Mouse (Mus musculus) lung, embryonic 15.5 days (tissue): ENCODE measurements around the gene Arl15. TPM values are rescaled to one million over a fixed set of nuclear protein-coding genes. Genes with fewer than 3 reads are reported as not detected.

Experiments
- ATAC-seq: fragments of 200-750 bp; cut with Nextera tagmentation; 2 replicates; pipeline ENCODE4 v1.8.0; 2017; ENCODE audit warnings: moderate number of reproducible peaks, borderline replicate concordance; ENCODE audit not compliant: low FRiP score, low TSS enrichment; ENCODE audit errors: extremely low read depth
- H3K27ac ChIP-seq: fragments of 300-500 bp; sonication (generic); 2 replicates; pipeline ENCODE4 v1.5.1; 2015; ENCODE audit warnings: moderate library complexity, mild to moderate bottlenecking, inconsistent platforms
- H3K27me3 ChIP-seq: fragments of 300-500 bp; sonication (generic); 2 replicates; pipeline ENCODE4 v1.6.1; 2015; ENCODE audit warnings: inconsistent platforms
- H3K36me3 ChIP-seq: fragments of 300-500 bp; sonication (generic); 2 replicates; pipeline ENCODE4 v1.6.1; 2015; ENCODE audit warnings: inconsistent platforms
- H3K4me1 ChIP-seq: fragments of 300-500 bp; sonication (generic); 2 replicates; pipeline ENCODE4 v1.6.1; 2015; ENCODE audit warnings: inconsistent platforms
- H3K4me2 ChIP-seq: fragments of 300-500 bp; sonication (generic); 2 replicates; pipeline ENCODE4 v1.6.1; 2015; ENCODE audit warnings: inconsistent platforms, mild to moderate bottlenecking, moderate library complexity
- H3K4me3 ChIP-seq: fragments of 300-500 bp; sonication (generic); 2 replicates; pipeline ENCODE4 v1.5.1; 2015; ENCODE audit warnings: mild to moderate bottlenecking, inconsistent platforms
- H3K9ac ChIP-seq: fragments of 300-500 bp; sonication (generic); 2 replicates; pipeline ENCODE4 v1.6.1; 2015; ENCODE audit warnings: inconsistent platforms
- H3K9me3 ChIP-seq: fragments of 300-500 bp; sonication (generic); 2 replicates; pipeline ENCODE4 v1.6.1; 2016; ENCODE audit warnings: inconsistent platforms
- WGBS: fragments of 180-500 bp; shearing (Covaris S2); methylation state at CpG from one replicate; pipeline ENCODE4 v1.1.7; 2015; 5-methylcytosine and 5-hydroxymethylcytosine counted together
- polyA plus RNA-seq: library from polyadenylated mRNA; unstranded; fragments of >200 nt; fragmentation: Nextera tagmentation; extraction: Ambion mirVana; gene quantifications from 2 replicates; pipeline ENCODE4 v1.2.1, GENCODE M21; 2015

Arl15 gene
- polyA plus RNA-seq, 1 experiment from 2014 or later = 10.6 TPM

- Histone ChIP-seq H3K36me3 (no peaks in the 10 kb centered on the region), H3K27ac (no peak overlapping the region), H3K27me3 (no peaks in the 10 kb centered on the region), H3K4me3 (no peak overlapping the region), H3K9me3 (no peaks in the 10 kb centered on the region), H3K4me2 (no peak overlapping the region), H3K4me1 (0 out of 2 replicates have a peak, but pooled peaks cover 3% of the 10 kb centered on the region), H3K9ac (no peak overlapping the region)
- 91% methylated on average over 6 of the region's 6 CpGs for WGBS
- no peak for ATAC-seq
These were observed 395.1 kb downstream of the Arl15 start for GRCm38 (mm10) chr13:114189441-114189840.

- Histone ChIP-seq H3K4me2 (no peak overlapping the region), H3K4me1 (0 out of 2 replicates have a peak, but pooled peaks cover 3% of the 10 kb centered on the region), H3K27me3 (no peaks in the 10 kb centered on the region), H3K9ac (no peak overlapping the region), H3K9me3 (no peaks in the 10 kb centered on the region), H3K36me3 (no peaks in the 10 kb centered on the region), H3K27ac (no peak overlapping the region), H3K4me3 (no peak overlapping the region)
- WGBS = 74% methylated on average over 10 of the region's 10 CpGs
- no peak for ATAC-seq
These were observed 396.6 kb downstream of the Arl15 start for GRCm38 (mm10) chr13:114190898-114191297.

GRCm38 (mm10) chr13:114198252-114198799 lies 404.0 kb downstream of the Arl15 start:
- WGBS = 84% methylated on average over 10 of the region's 10 CpGs
- Histone ChIP-seq H3K9me3 (no peaks in the 10 kb centered on the region), H3K27ac (no peak overlapping the region), H3K27me3 (no peaks in the 10 kb centered on the region), H3K4me2 (no peak overlapping the region), H3K9ac (no peak overlapping the region), H3K4me3 (no peak overlapping the region), H3K4me1 (no peaks in the 10 kb centered on the region), H3K36me3 (no peaks in the 10 kb centered on the region)
- ATAC-seq = no peak

- H3K4me3 ChIP-seq = no peak overlapping the region
- H3K4me1 ChIP-seq = no peaks in the 10 kb centered on the region
- H3K4me2 ChIP-seq = no peak overlapping the region
- no peak for ATAC-seq
- H3K36me3 ChIP-seq = no peaks in the 10 kb centered on the region
- H3K9ac ChIP-seq = no peak overlapping the region
- H3K27me3 ChIP-seq = no peaks in the 10 kb centered on the region
- WGBS = 87% methylated on average over 6 of the region's 6 CpGs
- no peaks in the 10 kb centered on the region for H3K9me3 ChIP-seq
- no peak overlapping the region for H3K27ac ChIP-seq
These were observed 405.4 kb downstream of the Arl15 start for GRCm38 (mm10) chr13:114199746-114200145.

GRCm38 (mm10) chr13:114200545-114200944 lies 406.2 kb downstream of the Arl15 start:
- 71% methylated on average over 7 of the region's 7 CpGs for WGBS
- Histone ChIP-seq H3K4me1 (no peaks in the 10 kb centered on the region), H3K4me3 (no peak overlapping the region), H3K36me3 (no peaks in the 10 kb centered on the region), H3K4me2 (no peak overlapping the region), H3K9ac (no peak overlapping the region), H3K27ac (no peak overlapping the region), H3K27me3 (no peaks in the 10 kb centered on the region), H3K9me3 (no peaks in the 10 kb centered on the region)
- ATAC-seq = no peak

- Histone ChIP-seq H3K36me3 (no peaks in the 10 kb centered on the region), H3K4me2 (no peak overlapping the region), H3K4me3 (no peak overlapping the region), H3K27ac (no peak overlapping the region), H3K9ac (no peak overlapping the region), H3K4me1 (no peaks in the 10 kb centered on the region), H3K9me3 (no peaks in the 10 kb centered on the region), H3K27me3 (no peaks in the 10 kb centered on the region)
- ATAC-seq = no peak
- WGBS = 87% methylated on average over 15 of the region's 15 CpGs
These were observed 408.7 kb downstream of the Arl15 start for GRCm38 (mm10) chr13:114202806-114203570.

Other genes starting within 250 kb of the Arl15 start
- 20.4 and 22.3 TPM in 2 replicates for gene Snx18, start 175.9 kb upstream of the Arl15 start, polyA plus RNA-seq
- 1.1 and 2.0 TPM in 2 replicates for gene Hspb3, start 130.8 kb upstream of the Arl15 start, polyA plus RNA-seq